Mouse (Mus musculus) hindbrain, embryonic 15.5 days (tissue): ENCODE data around the gene Ralgps2. TPM values are rescaled to one million over a fixed set of nuclear protein-coding genes. Genes with fewer than 3 reads are reported as not detected.

Source experiments
- ATAC-seq: fragments of 200-750 bp; cut with Nextera tagmentation; 2 replicates; pipeline ENCODE4 v1.8.0; 2017; ENCODE audit warnings: low read depth, moderate number of reproducible peaks, moderate TSS enrichment; ENCODE audit not compliant: low FRiP score
- H3K27ac ChIP-seq: fragments of 300-500 bp; sonication (generic); replicated peaks from 2 replicates; pipeline ENCODE4 v1.5.1; 2015; ENCODE audit warnings: mild to moderate bottlenecking, inconsistent platforms
- H3K27me3 ChIP-seq: fragments of 300-500 bp; sonication (generic); 2 replicates; pipeline ENCODE4 v1.6.1; 2015; ENCODE audit warnings: control low read depth, inconsistent platforms
- H3K36me3 ChIP-seq: fragments of 300-500 bp; sonication (generic); 2 replicates; pipeline ENCODE4 v1.6.1; 2015; ENCODE audit warnings: control low read depth, inconsistent platforms
- H3K4me1 ChIP-seq: fragments of 300-500 bp; sonication (generic); replicated peaks from 2 replicates; pipeline ENCODE4 v1.6.1; 2015; ENCODE audit warnings: control low read depth, inconsistent platforms
- H3K4me2 ChIP-seq: fragments of 300-500 bp; sonication (generic); 2 replicates; pipeline ENCODE4 v1.6.1; 2015; ENCODE audit warnings: moderate library complexity, mild to moderate bottlenecking, inconsistent platforms
- H3K4me3 ChIP-seq: fragments of 300-500 bp; sonication (generic); 2 replicates; pipeline ENCODE4 v1.5.1; 2015; ENCODE audit warnings: mild to moderate bottlenecking, inconsistent platforms
- H3K9ac ChIP-seq: fragments of 300-500 bp; sonication (generic); 2 replicates; pipeline ENCODE4 v1.6.1; 2015; ENCODE audit warnings: inconsistent platforms
- H3K9me3 ChIP-seq: fragments of 300-500 bp; sonication (generic); 2 replicates; pipeline ENCODE4 v1.6.1; 2016; ENCODE audit warnings: control low read depth, inconsistent platforms
- WGBS: fragments of 180-500 bp; shearing (Covaris S2); methylation state at CpG from one replicate; pipeline ENCODE4 v1.1.7; 2015; 5-methylcytosine and 5-hydroxymethylcytosine counted together
- polyA plus RNA-seq: library from polyadenylated mRNA; unstranded; fragments of >200 nt; fragmentation: Nextera tagmentation; extraction: Ambion mirVana; gene quantifications from 2 replicates; pipeline ENCODE4 v1.2.1, GENCODE M21; 2015

The Ralgps2 gene
- polyA plus RNA-seq, 1 experiment from 2014 or later = 78.3 TPM

DNA sequence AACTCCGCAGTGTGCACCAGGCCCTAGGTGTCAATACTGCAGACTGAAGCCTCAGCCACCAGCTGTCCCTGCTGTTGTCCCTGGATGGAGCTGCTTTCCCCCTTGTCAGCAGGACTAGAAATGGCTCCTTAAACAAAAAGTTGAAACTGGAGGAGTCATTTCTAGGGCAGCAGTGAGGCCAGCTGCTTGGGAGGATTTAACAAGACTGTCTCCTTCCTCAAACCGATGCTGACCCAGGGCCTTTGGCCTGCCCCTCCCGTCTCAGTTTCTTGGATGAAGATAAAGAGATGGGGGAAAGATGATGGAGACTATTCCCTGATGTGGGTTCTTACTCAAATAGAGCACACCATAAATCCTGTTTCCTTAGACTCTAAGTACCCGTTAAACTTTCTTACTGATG, 164.2 kb downstream of the Ralgps2 start:
- Histone ChIP-seq H3K27me3 (no peaks in the 10 kb centered on the region), H3K4me3 (no peak overlapping the region), H3K4me2 (no peak overlapping the region), H3K36me3 (no peaks in the 10 kb centered on the region), H3K27ac (no peak overlapping the region), H3K9ac (no peak overlapping the region), H3K4me1 (peaks cover 11% of the 10 kb centered on the region; the same call in 1 of the 2 replicates), H3K9me3 (no peaks in the 10 kb centered on the region)
- 85% methylated on average over 4 of the region's 4 CpGs for WGBS
- no peak for ATAC-seq

DNA sequence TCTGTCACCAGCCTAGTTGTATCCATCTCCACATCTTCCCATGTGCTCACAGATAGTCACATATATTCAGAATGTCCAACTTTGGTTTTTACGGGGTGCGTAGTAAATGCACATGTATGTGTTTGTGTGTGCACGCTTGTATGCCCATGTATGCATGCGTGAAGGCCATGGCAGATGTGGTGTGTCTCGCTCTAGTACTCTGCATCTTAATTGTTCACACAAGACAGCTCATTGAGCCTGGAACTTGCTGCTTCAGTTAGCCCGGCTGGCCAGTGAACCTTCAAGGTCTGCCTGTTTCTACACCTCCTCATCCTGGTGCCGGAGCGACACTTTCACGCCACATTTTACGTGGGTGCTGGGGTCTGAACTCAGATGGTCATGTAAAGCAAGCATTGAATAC, 168.6 kb downstream of the Ralgps2 start:
- Histone ChIP-seq H3K36me3 (no peaks in the 10 kb centered on the region), H3K4me2 (no peak overlapping the region), H3K4me1 (no peaks in the 10 kb centered on the region), H3K9me3 (0 out of 2 replicates have a peak, but pooled peaks cover 4% of the 10 kb centered on the region), H3K9ac (no peak overlapping the region), H3K27me3 (no peaks in the 10 kb centered on the region), H3K4me3 (no peak overlapping the region), H3K27ac (no peak overlapping the region)
- 95% methylated on average over 10 of the region's 10 CpGs for WGBS
- no peak for ATAC-seq

DNA sequence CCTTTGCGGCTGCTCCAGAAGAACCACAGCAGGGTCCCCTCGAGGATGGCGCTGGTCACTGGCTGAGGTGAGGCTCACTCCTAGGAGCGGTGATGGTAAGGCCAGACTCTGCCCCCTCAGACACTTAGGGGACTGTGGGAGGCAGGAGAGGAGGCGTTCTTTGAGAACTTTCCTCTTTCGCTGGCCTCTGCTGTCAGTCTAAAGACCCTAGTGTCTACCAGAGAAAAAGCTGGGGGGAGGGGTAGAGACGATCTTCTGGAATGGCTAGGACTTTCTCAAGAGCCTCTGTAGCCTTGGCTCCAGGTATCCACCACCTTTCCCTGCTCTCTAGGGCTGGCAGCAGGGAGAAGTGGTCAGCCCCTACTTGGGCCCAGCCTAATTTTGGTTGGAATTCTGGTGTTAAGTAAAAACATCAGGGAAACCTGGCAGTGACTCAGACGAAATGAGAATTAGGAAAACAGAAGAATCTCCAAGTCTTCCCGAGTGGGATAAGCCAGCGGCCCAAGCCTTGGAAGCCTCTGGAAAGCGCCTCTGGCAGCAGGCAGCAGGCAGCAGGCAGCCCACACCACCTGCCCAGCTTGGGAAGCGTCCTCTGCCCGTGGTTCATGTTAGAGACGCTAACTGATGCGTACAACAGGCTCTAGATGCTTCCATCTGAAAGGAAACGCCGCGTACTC, 169.7 kb downstream of the Ralgps2 start:
- H3K4me1 ChIP-seq = no peaks in the 10 kb centered on the region
- H3K9me3 ChIP-seq = 0 out of 2 replicates have a peak, but pooled peaks cover 4% of the 10 kb centered on the region
- 82% methylated on average over 18 of the region's 18 CpGs for WGBS
- H3K27ac ChIP-seq = no peak overlapping the region
- no peak overlapping the region for H3K4me2 ChIP-seq
- no peaks in the 10 kb centered on the region for H3K36me3 ChIP-seq
- ATAC-seq = no peak
- no peak overlapping the region for H3K9ac ChIP-seq
- no peaks in the 10 kb centered on the region for H3K27me3 ChIP-seq
- H3K4me3 ChIP-seq = no peak overlapping the region

DNA sequence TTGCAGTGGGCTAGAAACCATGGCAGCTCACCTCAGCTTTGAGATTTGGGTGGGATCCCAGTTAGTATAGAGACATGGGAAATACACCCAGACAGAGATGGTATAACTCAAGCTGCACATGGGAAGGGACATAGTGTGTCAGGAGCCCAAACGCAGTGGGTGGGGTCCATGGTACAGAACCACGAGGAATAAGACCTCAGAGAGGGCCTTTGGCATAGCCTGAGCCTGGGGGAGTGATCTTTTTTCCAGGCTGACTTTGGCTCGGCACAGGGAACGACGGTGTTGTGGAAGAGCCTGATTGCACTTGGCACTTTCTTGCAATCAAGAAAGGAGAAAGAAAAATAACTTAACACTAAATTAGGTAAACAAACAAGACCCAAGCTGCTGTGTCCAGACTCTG, 170.3 kb downstream of the Ralgps2 start:
- Histone ChIP-seq H3K27ac (no peak overlapping the region), H3K4me3 (no peak overlapping the region), H3K27me3 (no peaks in the 10 kb centered on the region), H3K9me3 (0 out of 2 replicates have a peak, but pooled peaks cover 4% of the 10 kb centered on the region), H3K4me1 (no peaks in the 10 kb centered on the region), H3K4me2 (no peak overlapping the region), H3K9ac (no peak overlapping the region), H3K36me3 (no peaks in the 10 kb centered on the region)
- 79% methylated on average over 5 of the region's 5 CpGs for WGBS
- ATAC-seq = no peak

DNA sequence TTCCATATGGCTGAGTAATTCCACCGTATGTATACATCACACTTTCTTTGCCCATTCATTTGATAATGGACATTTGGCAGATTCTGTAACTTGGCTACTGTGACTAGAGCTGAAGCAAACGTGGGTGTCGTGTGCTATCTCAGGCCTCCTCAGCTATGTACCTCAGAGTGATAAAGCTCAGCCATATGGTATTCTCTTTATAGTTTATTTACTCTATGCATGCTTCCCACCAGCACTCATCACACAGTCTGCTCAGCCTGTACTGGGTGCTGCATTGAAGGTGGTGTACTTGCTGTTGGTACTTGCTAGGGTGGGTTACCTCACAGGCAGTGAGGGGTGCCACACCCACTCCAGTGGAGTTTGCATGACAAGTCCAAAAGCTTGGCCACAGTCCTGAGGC, 174.1 kb downstream of the Ralgps2 start:
- H3K9me3 ChIP-seq = 0 out of 2 replicates have a peak, but pooled peaks cover 4% of the 10 kb centered on the region
- H3K27ac ChIP-seq = no peak overlapping the region
- WGBS = 93% methylated on average over 3 of the region's 3 CpGs
- H3K9ac ChIP-seq = no peak overlapping the region
- no peaks in the 10 kb centered on the region for H3K4me1 ChIP-seq
- no peak overlapping the region for H3K4me3 ChIP-seq
- no peaks in the 10 kb centered on the region for H3K27me3 ChIP-seq
- H3K36me3 ChIP-seq = no peaks in the 10 kb centered on the region
- no peak overlapping the region for H3K4me2 ChIP-seq
- no peak for ATAC-seq

DNA sequence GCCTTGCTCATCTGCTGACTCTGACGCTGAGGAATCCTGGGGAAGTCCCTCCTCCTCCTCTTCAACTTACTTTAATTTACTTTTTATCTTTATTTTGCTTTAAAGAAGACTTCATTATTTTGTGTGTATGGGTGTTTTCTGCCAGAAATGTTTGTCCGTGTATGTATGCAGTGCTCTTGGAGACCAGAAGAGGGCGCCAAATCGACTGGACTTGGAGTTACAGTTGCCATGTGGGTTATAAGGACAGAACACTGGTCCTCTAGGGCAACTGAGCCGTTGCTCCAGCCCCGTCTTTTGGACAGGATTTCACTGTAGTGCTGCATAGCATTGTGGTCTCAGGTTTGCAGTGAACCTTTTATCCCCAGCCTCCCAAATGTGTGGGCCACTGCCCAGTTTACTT, 174.8 kb downstream of the Ralgps2 start:
- no peak overlapping the region for H3K9ac ChIP-seq
- 0 out of 2 replicates have a peak, but pooled peaks cover 4% of the 10 kb centered on the region for H3K9me3 ChIP-seq
- 77% methylated on average over 6 of the region's 6 CpGs for WGBS
- no peak overlapping the region for H3K4me2 ChIP-seq
- no peaks in the 10 kb centered on the region for H3K36me3 ChIP-seq
- H3K4me3 ChIP-seq = no peak overlapping the region
- no peaks in the 10 kb centered on the region for H3K4me1 ChIP-seq
- no peaks in the 10 kb centered on the region for H3K27me3 ChIP-seq
- no peak overlapping the region for H3K27ac ChIP-seq
- ATAC-seq = no peak

DNA sequence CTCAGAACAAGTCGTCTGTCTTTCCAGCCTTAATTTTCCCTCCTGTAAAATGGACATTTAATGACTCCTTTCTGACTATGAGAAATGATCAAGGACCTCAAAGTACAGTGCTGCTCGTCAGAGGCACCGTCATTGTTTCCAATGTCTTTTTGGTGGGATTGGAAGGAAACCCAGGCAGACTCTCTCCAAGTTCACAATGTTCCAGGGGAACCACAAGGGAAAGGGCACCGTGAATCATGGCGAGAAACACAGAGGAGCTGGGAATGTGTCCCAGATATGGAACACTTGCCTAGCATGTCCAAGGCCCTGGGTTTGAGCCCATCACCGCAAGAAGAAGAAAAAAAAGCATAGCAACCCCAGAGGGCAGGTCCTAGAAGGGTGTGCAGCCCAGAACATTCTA, 176.1 kb downstream of the Ralgps2 start:
- 97% methylated on average over 6 of the region's 6 CpGs for WGBS
- 0 out of 2 replicates have a peak, but pooled peaks cover 4% of the 10 kb centered on the region for H3K9me3 ChIP-seq
- ATAC-seq = no peak

DNA sequence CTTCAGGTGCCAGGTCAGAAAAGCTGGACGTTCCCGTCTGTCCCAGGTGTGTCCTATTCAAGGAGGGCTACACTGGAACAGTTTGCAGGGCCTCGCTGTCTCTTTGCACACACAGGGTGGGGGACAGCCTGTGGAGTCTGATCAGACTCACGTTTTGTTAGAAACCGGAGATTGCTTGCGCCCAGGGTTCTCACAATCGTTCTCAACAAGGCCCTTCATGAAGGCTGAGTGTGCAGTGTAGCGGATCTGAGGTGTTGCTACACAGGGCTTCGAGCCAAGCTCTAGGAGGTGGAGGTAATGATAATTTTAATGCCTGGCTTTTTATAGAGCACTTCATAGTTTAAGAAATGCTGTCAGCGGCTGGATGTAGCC, 178.0 kb downstream of the Ralgps2 start:
- 69% methylated on average over 10 of the region's 10 CpGs for WGBS
- 0 out of 2 replicates have a peak, but pooled peaks cover under 1% of the 10 kb centered on the region for H3K9me3 ChIP-seq
- no peaks in the 10 kb centered on the region for H3K27me3 ChIP-seq
- H3K4me1 ChIP-seq = no peaks in the 10 kb centered on the region
- H3K4me2 ChIP-seq = no peak overlapping the region
- H3K4me3 ChIP-seq = no peak overlapping the region
- ATAC-seq = no peak
- H3K9ac ChIP-seq = no peak overlapping the region
- no peaks in the 10 kb centered on the region for H3K36me3 ChIP-seq
- no peak overlapping the region for H3K27ac ChIP-seq

More for the DNA sequence above, 176.1 kb downstream of the Ralgps2 start:
- no peaks in the 10 kb centered on the region for H3K4me1 ChIP-seq
- H3K36me3 ChIP-seq = no peaks in the 10 kb centered on the region
- H3K4me2 ChIP-seq = no peak overlapping the region
- H3K27ac ChIP-seq = no peak overlapping the region
- no peaks in the 10 kb centered on the region for H3K27me3 ChIP-seq
- no peak overlapping the region for H3K9ac ChIP-seq
- no peak overlapping the region for H3K4me3 ChIP-seq

DNA sequence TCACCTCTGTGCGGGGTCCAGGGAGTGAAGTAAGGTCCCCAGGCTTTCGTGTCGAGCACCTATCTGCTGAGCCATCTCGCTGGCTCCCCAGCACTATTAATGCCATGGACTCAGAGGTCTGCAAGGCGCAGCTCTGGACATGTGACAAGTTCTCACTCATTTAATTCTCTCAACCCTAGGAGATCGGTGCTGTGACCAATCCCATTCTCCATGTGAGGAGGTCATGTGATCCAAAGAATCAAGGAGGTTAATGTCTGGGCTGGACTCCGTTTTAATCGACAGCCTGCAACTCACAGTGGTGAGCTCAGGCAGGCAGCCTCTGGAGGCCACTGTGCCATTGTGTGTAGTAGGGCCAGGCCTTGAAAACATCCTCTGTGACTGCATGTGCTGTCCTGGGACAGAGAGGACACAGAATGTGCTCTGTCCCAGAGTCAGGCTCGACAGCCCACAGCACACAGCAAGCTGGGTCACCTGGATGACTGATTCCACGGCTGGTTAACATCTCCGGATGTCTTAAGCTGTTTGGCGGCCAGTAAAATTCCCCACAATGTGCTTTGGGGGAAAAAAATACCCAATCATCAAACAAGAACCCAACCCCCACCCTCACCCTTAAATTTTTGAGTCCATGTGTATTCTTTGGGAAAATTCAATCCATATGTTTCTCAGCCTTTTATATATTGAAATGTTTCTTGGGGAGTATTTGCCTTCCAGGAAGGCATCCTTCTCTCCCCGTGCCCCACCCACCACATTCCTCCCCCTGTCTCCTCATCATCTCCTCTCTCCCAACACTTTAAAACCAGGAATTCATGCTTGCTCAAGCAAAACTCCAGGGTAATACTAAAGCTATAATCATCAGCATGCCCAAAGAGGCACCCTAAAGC, 178.6 kb downstream of the Ralgps2 start:
- Histone ChIP-seq H3K27ac (no peak overlapping the region), H3K4me1 (no peaks in the 10 kb centered on the region), H3K4me2 (no peak overlapping the region), H3K4me3 (no peak overlapping the region), H3K9ac (no peak overlapping the region), H3K27me3 (no peaks in the 10 kb centered on the region), H3K36me3 (no peaks in the 10 kb centered on the region), H3K9me3 (no peaks in the 10 kb centered on the region)
- 62% methylated on average over 13 of the region's 13 CpGs for WGBS
- no peak for ATAC-seq

DNA sequence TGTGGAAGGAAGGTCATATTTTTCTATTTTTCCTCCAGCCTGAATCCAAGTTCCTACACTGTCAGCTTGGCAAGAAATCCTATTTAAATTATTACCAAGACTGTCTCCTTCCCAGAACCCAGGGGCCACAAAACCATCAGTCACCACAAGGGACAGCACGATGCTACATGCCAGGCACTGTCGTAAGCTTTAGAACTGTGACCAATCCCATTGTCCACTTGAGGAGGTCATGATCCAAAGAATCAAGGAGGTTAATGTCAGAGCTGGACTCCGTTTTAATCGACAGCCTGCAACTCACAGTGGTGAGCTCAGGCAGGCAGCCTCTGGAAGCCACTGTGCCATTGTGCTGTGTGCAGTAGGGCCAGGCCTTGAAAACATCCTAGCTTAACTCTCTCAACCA, 181.1 kb downstream of the Ralgps2 start:
- ATAC-seq = no peak
- no peak overlapping the region for H3K4me2 ChIP-seq
- H3K36me3 ChIP-seq = no peaks in the 10 kb centered on the region
- no peak overlapping the region for H3K9ac ChIP-seq
- WGBS = 28% methylated on average over 4 of the region's 4 CpGs
- no peaks in the 10 kb centered on the region for H3K9me3 ChIP-seq
- no peaks in the 10 kb centered on the region for H3K27me3 ChIP-seq
- H3K4me3 ChIP-seq = no peak overlapping the region
- H3K27ac ChIP-seq = no peak overlapping the region
- H3K4me1 ChIP-seq = peaks cover 20% of the 10 kb centered on the region

DNA sequence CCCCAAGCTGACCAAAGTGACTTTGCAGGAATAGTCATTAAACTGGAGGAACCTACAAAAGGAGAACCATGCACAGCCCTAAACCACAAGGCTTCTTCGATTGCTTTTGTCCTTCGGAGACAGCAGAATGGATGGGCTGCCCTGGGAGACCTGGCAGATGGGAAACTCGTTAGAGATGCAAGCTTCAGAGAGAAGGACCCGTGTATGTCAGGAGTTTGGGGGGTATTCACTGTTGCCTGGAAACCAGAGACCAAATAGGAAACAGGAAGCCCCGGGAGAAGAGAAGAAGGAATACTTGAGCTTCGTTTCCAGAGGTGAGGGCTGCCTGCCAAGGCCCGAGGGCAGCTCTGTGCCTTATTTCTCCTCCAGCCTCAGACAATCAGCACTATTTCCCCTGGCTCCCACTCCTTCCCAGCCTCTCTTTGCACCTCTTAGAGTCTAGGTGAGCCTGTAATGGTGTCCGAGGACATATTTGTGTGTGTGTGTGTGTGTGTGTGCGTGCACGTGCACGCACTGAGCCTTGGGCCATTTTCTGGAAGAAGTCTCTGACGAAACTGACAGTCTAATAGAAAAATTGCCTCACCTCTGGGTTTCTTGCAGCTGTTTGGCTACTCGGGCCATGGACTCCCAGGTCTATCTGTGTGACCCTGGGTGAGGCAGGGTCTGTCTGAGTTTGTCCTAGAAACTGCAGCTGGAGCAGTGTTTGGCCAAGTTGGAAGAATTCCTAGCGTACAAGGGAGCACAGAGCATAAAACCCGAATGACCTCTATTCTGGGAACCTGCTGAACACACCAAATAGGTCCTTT, 184.6 kb downstream of the Ralgps2 start:
- Histone ChIP-seq H3K4me3 (no peak overlapping the region), H3K9ac (no peak overlapping the region), H3K27me3 (no peaks in the 10 kb centered on the region), H3K4me2 (peak overlapping the region; percentile 26), H3K9me3 (no peaks in the 10 kb centered on the region), H3K4me1 (peaks cover 32% of the 10 kb centered on the region), H3K27ac (peak overlapping the region; percentile 78), H3K36me3 (no peaks in the 10 kb centered on the region)
- peak; percentile 82 for ATAC-seq
- 26% methylated on average over 15 of the region's 15 CpGs for WGBS
